Mouse (Mus musculus) adrenal gland, adult 18-20 months (tissue): ENCODE results near the gene Dedd. TPM values are rescaled to one million over a fixed set of nuclear protein-coding genes. Genes with fewer than 3 reads are reported as not detected.

ENCODE experiments used
- DNase-seq, 2 experiments: peaks; one replicate each; pipeline ENCODE4 v3.0.0; 2021 to 2022; ENCODE audit warnings: low spot score in 2 of 2
- long read RNA-seq, 2 experiments: library from polyadenylated mRNA; stranded (forward); transcript quantifications; one replicate each; pipeline ENCODE4 v2.0.0; 2021
- total RNA-seq, 2 experiments: library from RNA; stranded (reverse); gene quantifications; 1 replicate in 1 of 2; 2 replicates in 1 of 2; pipeline ENCODE4 v1.2.3; 2021

Dedd gene
- 10 to 100 TPM; 38.1 to 38.3 TPM for total RNA-seq
- long read RNA-seq, experiment 1, transcript Dedd-204 (6 exons, 2,563 nt), result minor isoform, 8 of 21 reads
- long read RNA-seq, experiment 1, transcript Dedd-201 (5 exons, 1,618 nt), result major isoform, 9 of 21 reads
- long read RNA-seq, experiment 1, partial matches to known transcripts, result 1 of 21 reads
- long read RNA-seq, experiment 1, other reads (novel, unspliced or antisense), result 1 of 21 reads
- long read RNA-seq, experiment 2, transcript Dedd-201 (5 exons, 1,618 nt), result major isoform, 25 of 55 reads
- long read RNA-seq, experiment 2, transcript Dedd-204 (6 exons, 2,563 nt), result minor isoform, 7 of 55 reads
- long read RNA-seq, experiment 2, partial matches to known transcripts, result 3 of 55 reads
- long read RNA-seq, experiment 2, other reads (novel, unspliced or antisense), result 16 of 55 reads

DNA sequence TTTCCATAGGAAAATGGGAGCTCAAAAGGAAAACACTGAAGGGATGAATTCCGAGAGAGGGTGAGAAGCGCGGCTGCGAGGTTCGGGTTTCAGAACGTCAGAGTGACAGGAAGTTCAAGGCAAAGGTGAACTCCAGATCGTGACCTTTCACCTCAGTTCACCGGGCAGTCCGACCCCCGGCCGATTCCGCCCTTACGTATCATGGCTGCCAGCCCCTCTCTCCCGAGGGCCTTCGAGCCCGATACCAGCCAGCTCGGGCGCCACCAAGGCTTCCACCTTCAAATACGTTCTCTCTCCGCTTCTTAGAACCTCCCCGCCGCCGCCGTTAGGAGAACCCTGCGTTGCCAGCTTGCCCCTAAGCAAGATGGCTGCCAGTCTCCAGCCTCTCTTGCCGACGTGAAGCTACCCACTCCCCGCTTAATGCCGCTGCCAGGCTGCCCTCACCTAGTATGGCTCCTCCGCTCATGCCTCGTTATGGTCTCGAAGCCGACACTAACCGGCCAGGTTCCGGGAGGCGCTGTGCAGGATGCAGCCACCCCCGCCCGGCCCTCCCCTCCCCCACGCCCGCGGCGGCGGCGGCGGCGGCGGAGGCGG lies at the start of gene Dedd:
Dedd (plus strand) TSS at position 307 of the 594 bp plus-strand sequence.
- peak; percentile 78 to 85 for DNase-seq

DNA sequence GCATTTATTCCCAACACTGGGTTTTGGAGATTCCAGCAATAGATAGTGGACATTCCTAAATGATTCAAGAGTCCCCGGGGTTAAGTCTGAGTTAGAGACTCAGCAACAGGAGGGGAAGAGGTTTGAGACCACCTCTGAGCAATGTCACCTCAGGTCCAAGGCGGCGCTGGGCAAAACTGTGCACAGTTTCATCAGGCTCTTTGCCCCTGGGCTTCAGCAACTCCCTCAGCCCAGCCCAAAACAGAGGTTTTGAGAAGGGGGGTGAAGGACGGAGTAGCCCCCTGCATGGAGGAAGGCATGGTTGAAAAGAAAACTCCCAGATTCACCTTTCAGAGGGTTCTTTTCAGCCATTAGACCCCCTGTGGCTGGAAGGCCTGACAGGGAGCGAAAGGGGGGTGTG lies 49.2 kb upstream of the Dedd start:
- DNase-seq, result peak in 1 of 2 experiments; percentile 16

- DNase-seq, result peak in 1 of 2 experiments; percentile 16
Measured at GRCm38 (mm10) chr1:171280250-171280915, 48.6 kb upstream of the Dedd start.

DNA sequence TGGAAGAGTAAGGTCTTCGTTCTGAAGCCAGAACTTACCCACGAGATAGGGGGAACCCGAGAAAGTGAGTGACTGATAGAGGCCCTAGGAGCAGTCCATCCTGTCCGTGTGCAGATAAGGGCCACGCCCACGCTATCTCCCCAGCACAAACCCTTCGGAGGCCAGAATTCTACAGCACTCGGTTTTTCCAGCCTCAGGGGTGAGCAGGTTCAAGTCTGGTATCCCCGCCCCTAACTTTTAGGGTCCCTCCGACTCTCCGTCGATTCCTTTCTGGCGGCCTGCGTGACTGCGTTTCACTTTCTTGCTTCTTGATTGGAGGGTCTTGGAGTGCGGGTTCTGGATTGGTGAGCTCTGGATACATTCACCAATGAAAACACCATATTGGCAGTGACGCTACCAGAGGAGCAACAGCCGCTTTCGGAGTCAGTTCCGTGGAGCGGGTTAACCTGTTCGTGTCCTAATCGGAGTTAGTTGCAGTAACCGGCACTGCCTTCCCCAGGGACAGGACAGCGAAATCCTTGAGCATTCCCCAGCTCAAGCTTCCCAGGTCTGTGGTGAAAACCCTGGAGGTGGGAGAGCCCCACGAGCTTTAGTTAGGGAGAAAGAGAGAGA lies 47.9 kb upstream of the Dedd start, which contains the start of gene Ppox:
Ppox (minus strand) TSS at position 271 of the 612 bp plus-strand sequence.
- peak; percentile 74 to 79 for DNase-seq

GRCm38 (mm10) chr1:171281528-171281923 lies 47.4 kb upstream of the Dedd start:
- DNase-seq, result peak; percentile 82 to 85

- DNase-seq, result no peak
Measured at GRCm38 (mm10) chr1:171282086-171282805, 46.7 kb upstream of the Dedd start.

- DNase-seq, result no peak
Measured at GRCm38 (mm10) chr1:171283188-171284160, 45.5 kb upstream of the Dedd start.

DNA sequence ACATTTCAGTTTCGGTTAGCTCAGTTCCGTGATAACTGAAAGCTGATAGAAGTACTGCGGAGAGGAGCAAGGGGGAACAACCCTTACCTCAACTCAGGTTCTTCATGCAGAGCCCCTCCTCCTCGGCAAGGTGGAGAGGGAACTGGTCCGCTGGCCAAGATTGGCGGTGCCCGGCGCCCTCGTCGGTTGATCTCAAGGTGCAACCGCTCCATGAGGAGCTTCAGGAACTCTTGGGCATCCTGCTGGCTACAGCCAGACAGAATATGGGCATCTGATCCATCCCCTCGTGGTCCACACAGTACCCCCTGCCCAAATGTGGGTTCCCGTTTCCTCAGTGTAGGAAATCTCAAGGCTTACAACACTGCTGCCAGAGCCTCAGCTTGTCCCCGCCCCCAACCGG lies 44.5 kb upstream of the Dedd start:
- DNase-seq, result no peak

- DNase-seq, result no peak
Measured at GRCm38 (mm10) chr1:171285096-171285892, 43.7 kb upstream of the Dedd start.

DNA sequence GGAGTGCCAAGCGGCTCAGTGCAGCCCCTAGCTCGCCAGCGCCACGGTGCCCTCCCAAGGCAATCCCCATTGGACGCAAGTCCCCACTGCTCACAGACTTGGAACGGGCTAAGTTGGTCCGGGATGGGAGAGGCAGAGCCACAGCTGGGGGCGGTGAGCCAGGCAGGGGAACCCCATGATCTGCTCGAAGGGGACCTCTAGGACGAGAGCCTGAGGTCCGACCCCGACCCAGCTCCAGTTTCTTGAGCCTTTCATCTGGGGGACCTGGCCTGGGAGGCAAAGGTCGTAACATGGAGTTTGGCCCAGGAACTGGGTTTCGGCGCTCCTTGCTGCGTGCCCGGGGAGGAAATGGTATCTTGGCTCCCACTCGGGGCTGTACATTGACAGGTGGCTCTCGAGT lies 42.4 kb upstream of the Dedd start:
- no peak for DNase-seq

DNA sequence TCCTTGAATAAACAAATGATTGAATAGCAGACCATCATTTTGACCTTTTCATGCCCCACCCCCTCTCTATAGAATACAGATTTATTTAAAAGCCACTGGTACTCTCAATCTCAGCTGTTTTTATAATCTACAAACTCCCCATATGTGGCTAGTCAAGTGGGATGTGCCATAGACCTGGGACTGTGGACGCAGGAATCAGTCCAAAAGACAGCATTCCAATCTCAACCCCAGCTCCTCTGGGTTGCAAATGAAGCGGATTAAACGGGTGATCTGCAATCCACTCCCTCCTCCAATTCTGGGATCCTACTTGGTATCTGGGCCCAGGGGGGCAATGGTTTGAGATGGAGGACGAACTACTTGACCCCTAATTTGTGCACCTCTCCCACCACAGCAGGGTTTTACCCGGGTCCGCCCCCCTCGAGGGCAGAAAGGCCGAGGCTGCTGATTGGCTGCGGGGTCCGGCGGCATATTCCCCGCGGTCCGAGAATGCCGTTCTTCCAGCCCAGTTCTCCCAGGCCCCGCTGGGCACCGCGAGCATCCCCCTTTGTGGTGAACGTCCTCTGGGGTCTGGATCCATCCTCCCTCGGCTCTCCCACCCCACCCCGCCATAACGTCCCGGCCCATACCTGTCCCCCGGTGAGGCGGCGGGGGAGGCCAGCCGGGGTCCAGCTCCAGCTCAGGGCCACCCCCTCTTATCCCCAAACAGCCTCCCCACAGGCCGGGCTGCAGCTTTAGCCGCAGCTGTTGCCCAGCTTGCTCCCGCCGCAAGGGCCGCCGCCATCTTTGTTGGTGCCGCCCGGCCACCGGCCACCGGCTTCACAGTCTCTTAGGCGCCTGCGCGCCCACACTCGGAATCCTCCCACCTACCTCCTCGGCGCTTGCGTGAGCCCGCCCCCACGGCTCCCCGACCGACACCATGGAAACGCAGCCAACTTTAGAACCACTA lies 41.5 kb upstream of the Dedd start, which contains the start of gene Usp21:
Usp21 (minus strand) TSS at position 856 of the 946 bp plus-strand sequence.
- DNase-seq, result peak; percentile 89 to 93

GRCm38 (mm10) chr1:171288328-171288727 lies 40.6 kb upstream of the Dedd start:
- DNase-seq, result no peak

DNA sequence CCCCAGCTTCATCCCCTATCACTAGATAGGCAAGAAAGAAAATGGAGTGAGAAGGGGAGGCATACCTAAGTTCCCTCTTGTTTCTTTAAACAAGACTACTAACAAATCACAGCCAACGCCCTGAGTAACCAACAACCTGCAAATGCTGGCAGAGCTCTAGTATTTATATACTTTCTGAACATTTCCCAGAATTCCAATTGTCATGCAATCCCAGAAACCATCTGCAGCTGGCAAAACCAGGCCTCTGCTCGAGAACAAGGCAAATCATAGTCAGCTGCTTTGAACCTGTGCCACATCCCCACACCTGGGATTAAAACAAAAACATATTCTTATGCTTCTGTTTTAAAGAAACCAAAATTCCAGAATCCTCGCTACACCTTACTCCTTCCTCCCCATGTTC lies 35.6 kb upstream of the Dedd start:
- no peak for DNase-seq

GRCm38 (mm10) chr1:171293906-171294297 lies 35.0 kb upstream of the Dedd start:
- no peak for DNase-seq

GRCm38 (mm10) chr1:171294298-171295062 lies 34.5 kb upstream of the Dedd start, which contains the start of gene Ufc1:
Gene Ufc1, minus strand, starts transcription at chr1:171295024.
- peak; percentile 69 to 81 for DNase-seq

- no peak for DNase-seq
Measured at GRCm38 (mm10) chr1:171295063-171295402, 33.9 kb upstream of the Dedd start.

- no peak for DNase-seq
Measured at GRCm38 (mm10) chr1:171298226-171298625, 30.7 kb upstream of the Dedd start.
